Mouse (Mus musculus) gonadal fat pad, adult 2 months (tissue): ENCODE measurements around the gene Rps3a1. TPM values are rescaled to one million over a fixed set of nuclear protein-coding genes. Genes with fewer than 3 reads are reported as not detected.

Experiments used
- DNase-seq: peaks from one replicate; pipeline ENCODE4 v3.0.0-alpha.2; 2012; ENCODE audit warnings: low read depth
- polyA plus RNA-seq: library from polyadenylated mRNA; depleted of rRNA; stranded (reverse); fragments of >200 nt; gene quantifications from 2 replicates; pipeline ENCODE4 v1.2.3, GENCODE M21; 2012; rRNA removed

Gene Rps3a1
- 415 and 444 TPM in 2 replicates for polyA plus RNA-seq

DNA sequence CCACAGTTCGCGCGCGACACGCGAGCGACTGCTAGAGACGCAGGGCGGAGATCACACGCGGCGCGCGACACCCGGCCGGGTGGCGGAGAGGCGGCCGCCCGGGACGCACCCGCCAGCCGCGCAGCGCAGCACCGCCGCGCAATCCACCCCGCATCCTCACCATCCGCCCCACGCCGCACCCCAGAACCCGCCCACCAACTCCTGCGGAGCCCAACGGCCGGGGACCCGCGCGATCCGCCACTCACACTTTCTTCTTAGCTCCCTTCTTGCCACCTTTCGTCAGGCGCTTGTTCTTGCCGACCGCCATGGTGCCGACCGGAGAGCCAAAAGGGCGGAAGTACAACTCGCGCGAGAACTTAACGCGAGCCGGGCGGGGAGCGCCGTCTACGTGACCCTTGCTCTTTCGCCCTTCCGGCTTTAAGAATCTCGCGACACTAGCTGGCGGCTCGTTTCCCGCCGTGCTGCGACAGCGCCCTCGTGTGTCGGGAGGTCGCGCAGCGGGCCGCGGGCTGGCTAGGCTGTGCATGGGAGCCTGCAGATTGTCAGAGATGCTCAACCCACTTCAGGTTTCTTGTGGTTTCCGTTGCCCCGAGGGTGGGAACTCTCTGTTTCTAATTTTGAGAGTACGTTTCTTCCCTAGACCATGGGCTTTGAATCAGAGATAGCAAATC lies at the start of gene Rps3a1:
Gene Rps3a1, minus strand, starts transcription at position 440 of the 671 bp plus-strand sequence.
- no peak for DNase-seq

GRCm38 (mm10) chr3:86187736-86188389 lies 45.4 kb upstream of the Rps3a1 start:
- DNase-seq, result no peak

DNA sequence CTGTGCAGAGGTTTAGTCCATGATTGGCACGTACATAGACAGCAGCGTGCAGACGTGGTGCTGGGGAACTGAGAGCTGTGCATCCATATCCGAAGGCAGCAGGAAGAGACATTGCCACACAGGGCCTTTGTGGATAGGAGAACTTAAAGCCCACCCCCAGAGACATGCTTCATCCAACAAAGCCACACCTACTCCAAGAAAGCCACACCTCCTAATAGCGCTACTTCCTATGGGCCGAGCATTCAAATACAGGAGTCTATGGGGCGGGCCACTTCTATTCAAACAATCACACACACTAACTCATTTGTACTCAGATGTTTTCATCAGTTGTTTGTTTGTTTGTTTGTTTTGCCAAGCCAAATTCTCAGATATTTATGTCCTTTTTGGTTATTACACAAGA lies 42.0 kb upstream of the Rps3a1 start:
- DNase-seq, result no peak

DNA sequence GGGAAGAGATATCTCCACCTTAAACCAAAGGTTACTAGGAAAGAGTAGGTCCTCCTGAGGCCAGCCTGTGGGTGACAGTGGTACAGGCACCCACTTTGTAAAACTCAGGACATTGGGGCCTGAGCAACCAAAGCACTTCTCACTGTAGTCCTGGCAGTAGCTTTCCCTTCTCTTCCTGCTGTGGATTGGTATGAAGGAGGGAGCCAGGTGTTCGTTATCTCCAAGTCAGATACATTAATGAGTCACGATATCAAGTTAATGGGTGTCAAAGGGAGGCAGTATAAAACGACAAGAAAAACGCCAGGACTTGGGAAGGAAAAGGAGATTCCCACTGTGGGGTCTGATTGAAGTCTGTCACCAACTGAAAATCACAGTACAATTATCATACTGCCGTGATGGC lies 38.6 kb upstream of the Rps3a1 start:
- no peak for DNase-seq

- no peak for DNase-seq
Measured at GRCm38 (mm10) chr3:86179714-86180113, 37.2 kb upstream of the Rps3a1 start.

- DNase-seq, result no peak
Measured at GRCm38 (mm10) chr3:86168841-86169425, 26.4 kb upstream of the Rps3a1 start.

DNA sequence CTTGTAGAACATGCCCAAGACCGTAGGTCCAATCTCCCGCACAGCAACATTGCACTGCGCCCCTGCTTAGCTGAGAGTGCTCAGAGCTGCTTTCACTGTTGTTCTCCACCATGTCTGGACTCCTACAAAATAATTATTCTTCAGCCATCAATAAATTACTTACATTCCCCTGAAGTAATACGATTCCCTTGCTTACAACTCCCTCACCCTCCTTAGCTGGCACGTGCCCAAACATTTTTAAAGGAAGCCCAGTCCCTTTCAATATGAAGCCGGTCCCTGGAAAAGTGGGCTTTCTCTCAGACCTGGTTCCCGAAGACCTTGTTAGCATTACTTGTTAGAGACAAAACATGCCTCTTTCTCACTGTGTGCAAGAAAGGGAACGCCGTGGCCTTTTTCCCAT lies 7.0 kb upstream of the Rps3a1 start:
- no peak for DNase-seq

- DNase-seq, result no peak
Measured at GRCm38 (mm10) chr3:86149063-86149462, 6.6 kb upstream of the Rps3a1 start.

DNA sequence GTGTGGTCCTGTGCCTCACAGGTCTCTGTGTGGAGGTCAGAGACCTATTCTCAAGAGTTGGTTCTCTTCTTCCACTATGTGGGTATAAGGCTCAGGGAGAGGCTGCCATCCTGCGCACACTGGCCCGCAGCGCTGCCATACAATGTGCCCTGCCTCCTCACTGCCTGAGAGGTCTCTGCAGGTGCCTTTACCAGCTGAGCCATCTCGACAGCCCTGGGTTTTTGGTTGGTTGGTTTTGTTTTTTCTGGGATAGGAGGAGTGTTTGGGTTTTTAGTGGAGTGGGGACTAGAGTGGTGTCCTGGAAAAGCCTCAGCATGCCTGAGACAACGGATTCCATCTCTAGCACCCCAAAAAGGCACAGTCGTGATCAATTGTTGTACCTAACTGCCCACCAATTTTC lies 841 bp upstream of the Rps3a1 start:
- no peak for DNase-seq

DNA sequence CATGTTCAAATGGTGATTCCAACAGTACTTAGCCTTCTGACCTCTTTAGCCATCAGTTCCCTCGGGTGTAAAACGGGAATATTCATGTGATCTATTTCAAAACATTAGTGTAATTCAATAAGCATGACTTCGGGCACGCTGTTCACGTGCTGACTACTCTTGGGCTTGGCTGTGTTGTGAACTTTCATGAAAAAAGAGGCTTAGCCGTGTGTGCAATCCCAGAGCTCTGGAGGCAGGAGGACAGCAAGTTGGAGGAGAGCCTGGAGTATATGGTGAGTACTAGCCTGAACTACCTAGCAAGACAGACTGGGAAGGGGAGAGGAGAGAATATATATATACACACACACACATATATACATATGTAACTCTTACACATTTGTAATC lies 424 bp upstream of the Rps3a1 start:
- DNase-seq, result no peak

DNA sequence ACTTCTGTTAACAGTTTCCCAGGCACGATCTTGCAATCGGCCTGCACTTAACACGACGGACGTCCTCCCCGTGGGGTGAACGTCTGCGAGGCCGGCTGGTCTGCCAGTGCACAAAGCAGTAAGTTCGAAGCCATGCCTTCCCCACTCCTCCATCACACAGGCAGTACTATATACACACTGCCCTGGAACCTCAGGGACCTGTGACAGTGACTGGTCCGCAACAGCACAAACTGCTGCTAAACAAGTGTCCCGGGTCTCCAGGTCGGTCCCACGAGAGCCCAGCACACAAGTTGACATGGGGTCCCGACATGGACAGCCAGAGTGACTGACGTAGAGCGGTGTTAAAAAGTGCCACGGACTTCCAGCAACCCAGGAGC lies 628 bp downstream of the Rps3a1 start:
- no peak for DNase-seq

DNA sequence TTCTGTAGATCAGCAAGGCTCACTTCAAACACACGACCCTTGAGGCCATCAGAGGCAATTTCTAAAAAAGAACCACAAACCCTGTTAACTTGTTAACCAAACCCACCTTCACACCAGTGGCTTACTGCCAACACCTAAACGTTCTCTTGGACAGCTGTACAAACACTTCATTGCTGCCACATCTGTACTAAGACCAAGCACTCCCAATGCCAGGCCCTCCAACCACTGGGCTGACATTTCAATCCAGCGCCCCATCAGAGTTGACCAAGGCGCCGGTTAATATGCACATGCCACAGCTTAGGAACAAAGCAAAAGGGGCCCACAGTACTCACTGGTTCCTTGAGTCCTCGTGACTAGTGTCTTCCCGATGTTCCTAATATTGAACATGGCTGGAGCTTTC lies 1.1 kb downstream of the Rps3a1 start:
- no peak for DNase-seq

- DNase-seq, result no peak
Measured at GRCm38 (mm10) chr3:86139660-86140059, 2.8 kb downstream of the Rps3a1 start.

- DNase-seq, result no peak
Measured at GRCm38 (mm10) chr3:86136936-86137574, 5.4 kb downstream of the Rps3a1 start.

DNA sequence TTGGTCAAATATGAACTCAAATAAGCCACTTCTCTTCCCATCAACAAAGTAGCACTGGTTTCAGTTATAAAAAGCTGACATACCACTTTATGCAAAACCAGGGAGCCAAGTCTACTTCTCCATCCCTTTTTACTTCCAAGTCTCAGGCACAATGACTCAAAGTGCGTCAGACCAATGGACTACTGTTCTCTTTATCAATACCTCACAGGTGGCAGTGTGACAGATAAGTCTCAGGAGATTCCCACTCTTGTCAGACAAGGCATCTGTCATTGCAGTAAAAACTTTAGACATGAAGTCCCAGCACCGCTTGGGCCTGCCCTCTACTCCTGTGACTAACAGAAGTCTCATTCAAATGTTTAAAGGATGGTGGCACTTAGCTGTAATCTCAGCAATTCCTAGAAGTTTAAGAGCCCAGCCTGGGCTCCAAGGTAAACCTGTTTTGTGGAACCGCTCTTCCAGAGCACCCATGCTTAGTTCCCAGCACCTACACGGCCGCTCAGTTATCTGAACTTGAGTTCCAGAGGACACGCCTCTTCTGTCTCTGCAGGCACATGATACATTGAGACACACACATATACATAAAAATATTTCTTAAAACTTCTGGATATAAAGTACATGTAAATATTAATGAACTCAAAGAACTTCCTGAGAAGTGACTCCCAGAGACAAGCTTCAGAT lies 6.5 kb downstream of the Rps3a1 start:
- no peak for DNase-seq

- no peak for DNase-seq
Measured at GRCm38 (mm10) chr3:86134939-86135638, 7.4 kb downstream of the Rps3a1 start.

DNA sequence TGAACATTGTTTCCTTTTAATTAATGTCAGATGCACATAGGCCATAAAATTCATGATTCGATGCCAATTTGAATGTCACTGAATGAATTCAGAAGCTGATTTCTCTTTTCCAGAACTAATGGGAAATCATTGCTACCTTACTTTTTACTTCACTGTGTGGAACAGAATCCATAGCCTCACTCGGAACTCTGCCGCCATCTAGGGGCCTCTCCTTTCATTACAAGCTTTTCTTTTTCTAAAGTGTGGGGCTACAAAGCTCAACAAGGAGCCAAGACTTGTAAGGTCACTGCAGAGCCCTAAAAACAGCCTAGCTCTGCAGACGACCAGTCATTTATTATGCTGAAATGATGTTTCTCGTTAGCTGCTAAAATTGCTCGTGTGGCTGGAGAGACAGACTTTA lies 12.7 kb downstream of the Rps3a1 start:
- no peak for DNase-seq

GRCm38 (mm10) chr3:86123251-86123746 lies 19.2 kb downstream of the Rps3a1 start:
- no peak for DNase-seq

DNA sequence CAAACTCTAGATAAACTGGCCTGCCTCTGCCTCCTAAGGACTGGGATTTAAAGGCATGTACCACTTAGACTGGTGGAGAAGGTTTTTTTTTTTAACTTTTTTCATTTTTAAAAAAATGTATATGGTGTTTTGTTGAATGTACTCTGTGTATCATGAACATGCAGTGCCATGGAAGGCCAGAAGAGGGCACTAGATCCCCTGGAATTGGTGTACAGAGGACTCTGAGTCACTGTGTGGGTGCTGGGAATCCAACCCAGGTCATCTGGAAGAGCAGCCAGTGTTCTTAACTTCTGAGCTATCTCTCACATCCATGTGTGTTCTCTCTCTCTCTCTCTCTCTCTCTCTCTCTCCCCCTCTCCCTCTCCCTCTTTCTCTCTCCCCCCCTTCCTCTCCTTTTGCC lies 20.3 kb downstream of the Rps3a1 start:
- no peak for DNase-seq

DNA sequence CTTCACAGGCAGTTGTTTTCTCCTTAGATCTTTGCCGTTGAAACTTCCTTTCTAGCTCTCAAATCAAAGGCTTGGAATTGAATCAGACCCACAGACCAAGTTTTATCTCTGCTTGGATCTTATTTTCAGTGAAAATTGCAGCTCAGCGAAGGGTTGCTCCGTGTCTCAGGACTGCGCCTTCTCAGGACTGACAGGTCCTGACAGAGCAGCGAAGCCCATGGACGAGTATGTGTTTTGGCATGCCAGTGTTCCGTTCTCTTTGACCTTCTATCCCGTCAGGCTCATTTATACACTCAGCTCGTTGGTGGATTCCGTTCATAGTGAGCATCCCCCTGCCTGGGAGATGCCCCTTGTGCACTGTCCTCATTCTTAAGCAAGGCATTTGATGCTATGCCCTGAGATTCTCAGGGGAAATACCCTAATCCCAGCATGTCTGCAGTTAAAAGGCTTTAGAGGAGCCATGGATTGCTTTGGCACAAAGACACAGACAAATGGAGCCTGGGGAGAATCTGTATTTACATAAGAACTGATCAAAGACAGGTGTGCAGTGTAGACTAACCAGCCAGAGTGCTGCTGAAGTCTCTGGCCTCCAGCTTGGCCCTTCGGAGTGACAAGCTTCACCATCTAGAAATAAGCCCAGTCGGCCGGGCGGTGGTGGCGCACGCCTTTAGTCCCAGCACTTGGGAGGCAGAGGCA lies 23.1 kb downstream of the Rps3a1 start:
- DNase-seq, result no peak

- no peak for DNase-seq
Measured at GRCm38 (mm10) chr3:86116951-86117350, 25.6 kb downstream of the Rps3a1 start.
